1 mouse cellular context compared by ENCODE assay signal in the genomic region with DNA sequence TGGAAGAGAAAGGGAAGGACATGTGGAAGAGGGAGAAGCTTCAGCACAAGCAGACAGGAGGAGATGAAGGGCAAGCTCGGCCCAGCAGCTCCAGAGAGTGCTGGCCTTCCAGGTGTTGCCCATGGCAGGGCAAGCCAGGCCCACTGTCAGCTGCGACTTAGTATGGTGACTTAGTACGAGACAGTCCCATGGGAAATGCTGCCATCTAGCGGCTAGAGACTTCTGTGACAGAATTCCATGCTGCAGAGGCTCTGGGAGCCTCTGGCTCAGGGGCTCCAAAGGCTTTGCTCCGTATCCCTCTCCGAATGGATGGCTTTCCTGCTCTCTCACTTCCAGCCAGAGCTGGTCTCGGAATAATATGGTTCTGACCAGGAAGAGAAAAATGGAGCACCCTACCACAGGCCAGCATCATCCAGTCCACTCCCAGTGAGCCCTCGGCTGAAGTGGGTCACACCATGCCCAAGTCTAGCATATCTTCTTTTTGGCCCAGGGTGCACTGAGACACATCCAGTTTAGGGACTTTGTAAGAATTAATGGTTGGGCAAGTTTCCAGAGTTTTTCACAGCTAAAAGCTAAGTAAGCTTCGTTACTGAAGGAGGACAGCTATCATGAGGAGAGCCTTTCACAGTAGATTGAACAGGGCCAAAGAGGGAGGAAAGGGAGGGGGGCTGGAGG.
TF ChIP-seq lines count a peak whose summit lies in the region.

No protein-coding gene starts in this region.

TF ChIP-seq in C2C12, 6 proteins besides CTCF, POLR2A, EP300 and RAD21:
- TF ChIP-seq CEBPB (IDR thresholded peaks at IDR 0.05; ENCODE audit: low read depth): no peak
- no peak for TF ChIP-seq MYOG (IDR thresholded peaks at IDR 0.05; ENCODE audit: control insufficient read depth, extremely low read depth, insufficient read length)
- TF ChIP-seq MYOD1 (IDR thresholded peaks at IDR 0.05; ENCODE audit: control insufficient read depth, insufficient read length, low read depth): no peak
- TF ChIP-seq MAX (IDR thresholded peaks at IDR 0.05): no peak
- no peak for TF ChIP-seq USF1 (IDR thresholded peaks at IDR 0.05; ENCODE audit: low read depth)
- no peak for TF ChIP-seq FOSL1 (IDR thresholded peaks at IDR 0.05; ENCODE audit: insufficient read depth, low read length, poor library complexity, severe bottlenecking)
